Mouse (Mus musculus) forebrain, embryonic 13.5 days (tissue): Measurements from ENCODE around the gene Gm42715. TPM values are rescaled to one million over a fixed set of nuclear protein-coding genes. Genes with fewer than 3 reads are reported as not detected.
A peak's percentile ranks its signal among the peaks of the same experiment; 100 is the strongest.
"Not testable (repeated sequence)": the region's sequence is repeated elsewhere in the genome, so short reads cannot be mapped to it uniquely, and the experiment has no call there.

Experiments
- ATAC-seq: fragments of 200-750 bp; cut with Nextera tagmentation; 2 replicates; pipeline ENCODE4 v1.8.0; 2017
- H3K27ac ChIP-seq: fragments of 300-500 bp; sonication (generic); 2 replicates; pipeline ENCODE4 v1.5.1; 2015; ENCODE audit warnings: inconsistent platforms, mild to moderate bottlenecking, moderate library complexity
- H3K27me3 ChIP-seq: fragments of 300-500 bp; sonication (generic); 2 replicates; pipeline ENCODE4 v1.6.1; 2015; ENCODE audit warnings: mild to moderate bottlenecking, inconsistent platforms
- H3K36me3 ChIP-seq: fragments of 300-500 bp; sonication (generic); 2 replicates; pipeline ENCODE4 v1.6.1; 2015; ENCODE audit warnings: mild to moderate bottlenecking, inconsistent platforms; ENCODE audit not compliant: poor library complexity, severe bottlenecking
- H3K4me1 ChIP-seq: fragments of 300-500 bp; sonication (generic); 2 replicates; pipeline ENCODE4 v1.6.1; 2015; ENCODE audit warnings: inconsistent platforms
- H3K4me2 ChIP-seq: fragments of 300-500 bp; sonication (generic); 2 replicates; pipeline ENCODE4 v1.6.1; 2015; ENCODE audit warnings: inconsistent platforms, mild to moderate bottlenecking, moderate library complexity
- H3K4me3 ChIP-seq: fragments of 300-500 bp; sonication (generic); 2 replicates; pipeline ENCODE4 v1.5.1; 2015; ENCODE audit warnings: mild to moderate bottlenecking, inconsistent platforms
- H3K9ac ChIP-seq: fragments of 300-500 bp; sonication (generic); 2 replicates; pipeline ENCODE4 v1.6.1; 2015; ENCODE audit warnings: mild to moderate bottlenecking, inconsistent platforms
- H3K9me3 ChIP-seq: fragments of 300-500 bp; sonication (generic); replicated peaks from 2 replicates; pipeline ENCODE4 v1.6.1; 2016; ENCODE audit warnings: inconsistent platforms
- WGBS: fragments of 180-500 bp; shearing (Covaris S2); methylation state at CpG from one replicate; pipeline ENCODE4 v1.1.7; 2015; 5-methylcytosine and 5-hydroxymethylcytosine counted together
- polyA plus RNA-seq: library from polyadenylated mRNA; unstranded; fragments of >200 nt; fragmentation: Nextera tagmentation; extraction: Ambion mirVana; gene quantifications from 2 replicates; pipeline ENCODE4 v1.2.1, GENCODE M21; 2015

The Gm42715 gene
- polyA plus RNA-seq, 1 experiment from 2014 or later: 19.5 TPM

DNA sequence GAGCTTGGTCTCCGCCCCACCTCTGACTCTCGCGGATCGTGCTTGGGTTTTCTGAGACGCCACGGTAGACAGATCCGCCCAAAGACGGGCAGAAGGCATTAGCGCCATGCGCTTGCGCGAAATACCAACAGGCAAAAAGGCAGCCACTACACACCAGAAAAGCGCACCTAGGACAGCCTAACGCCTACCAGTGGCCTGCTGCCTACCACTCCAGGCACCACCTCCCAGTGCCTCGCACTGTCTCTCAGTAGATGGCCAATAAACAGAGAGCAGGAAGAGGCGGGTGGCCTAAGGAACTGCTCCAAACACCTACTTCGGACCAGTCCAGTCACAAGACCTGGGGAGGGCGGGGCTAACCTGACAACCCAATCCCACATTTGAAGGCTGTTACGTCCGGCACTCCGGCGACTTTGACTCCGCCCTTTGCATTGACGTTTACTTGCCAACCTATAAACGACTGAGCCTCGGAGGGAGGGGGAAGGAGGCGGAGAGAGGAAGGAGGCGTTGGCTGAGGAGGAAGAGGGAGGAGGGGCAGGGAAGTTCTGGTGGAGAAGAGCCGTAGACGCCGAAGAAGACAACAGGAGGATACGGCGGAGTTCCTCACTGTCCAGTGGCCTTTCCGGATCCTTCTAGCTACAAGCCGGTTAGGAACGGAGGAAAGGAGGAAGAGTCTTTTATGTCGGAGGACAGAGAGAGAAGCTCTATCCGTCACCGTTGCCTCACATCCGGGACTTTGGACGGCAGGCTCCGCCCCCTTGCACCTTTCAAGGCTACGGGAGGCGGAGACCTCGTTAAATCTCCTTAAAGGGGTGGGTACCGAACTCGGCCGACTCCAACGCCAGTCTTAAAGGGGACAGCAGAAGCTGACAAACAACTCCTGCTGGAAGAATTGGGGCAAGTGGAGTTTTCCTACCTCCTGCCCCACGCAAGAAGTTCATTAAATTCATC is 41.4 kb upstream of the Gm42715 start:
- Histone ChIP-seq H3K27ac (peak overlapping the region; percentile 93), H3K9me3 (no peaks in the 10 kb centered on the region), H3K4me3 (peak overlapping the region; percentile 99), H3K4me2 (peak overlapping the region; percentile 100), H3K36me3 (peaks cover 58% of the 10 kb centered on the region), H3K9ac (peak overlapping the region; percentile 97), H3K27me3 (no peaks in the 10 kb centered on the region), H3K4me1 (peaks cover 32% of the 10 kb centered on the region)
- peak; percentile 93 for ATAC-seq
- under 1% methylated on average over 50 of the region's 50 CpGs for WGBS

- peak within 1 kb of the TSS; percentile 93 for H3K27ac ChIP-seq
- H3K9me3 ChIP-seq: no peaks in the 10 kb centered on the region
- peaks cover 60% of the 10 kb centered on the region for H3K36me3 ChIP-seq
- H3K4me1 ChIP-seq: peaks cover 32% of the 10 kb centered on the region
- ATAC-seq: peak; percentile 75
- H3K9ac ChIP-seq: peak within 1 kb of the TSS; percentile 97
- H3K27me3 ChIP-seq: no peaks in the 10 kb centered on the region
- H3K4me3 ChIP-seq: peak within 1 kb of the TSS; percentile 99
- under 1% methylated on average over 49 of the region's 62 CpGs for WGBS
- H3K4me2 ChIP-seq: peak within 1 kb of the TSS; percentile 100
Measured at GRCm38 (mm10) chr7:127478635-127479317, 40.6 kb upstream of the Gm42715 start, which contains the start of gene Fbrs. Fbrs (plus strand) TSS chr7:127479199.

DNA sequence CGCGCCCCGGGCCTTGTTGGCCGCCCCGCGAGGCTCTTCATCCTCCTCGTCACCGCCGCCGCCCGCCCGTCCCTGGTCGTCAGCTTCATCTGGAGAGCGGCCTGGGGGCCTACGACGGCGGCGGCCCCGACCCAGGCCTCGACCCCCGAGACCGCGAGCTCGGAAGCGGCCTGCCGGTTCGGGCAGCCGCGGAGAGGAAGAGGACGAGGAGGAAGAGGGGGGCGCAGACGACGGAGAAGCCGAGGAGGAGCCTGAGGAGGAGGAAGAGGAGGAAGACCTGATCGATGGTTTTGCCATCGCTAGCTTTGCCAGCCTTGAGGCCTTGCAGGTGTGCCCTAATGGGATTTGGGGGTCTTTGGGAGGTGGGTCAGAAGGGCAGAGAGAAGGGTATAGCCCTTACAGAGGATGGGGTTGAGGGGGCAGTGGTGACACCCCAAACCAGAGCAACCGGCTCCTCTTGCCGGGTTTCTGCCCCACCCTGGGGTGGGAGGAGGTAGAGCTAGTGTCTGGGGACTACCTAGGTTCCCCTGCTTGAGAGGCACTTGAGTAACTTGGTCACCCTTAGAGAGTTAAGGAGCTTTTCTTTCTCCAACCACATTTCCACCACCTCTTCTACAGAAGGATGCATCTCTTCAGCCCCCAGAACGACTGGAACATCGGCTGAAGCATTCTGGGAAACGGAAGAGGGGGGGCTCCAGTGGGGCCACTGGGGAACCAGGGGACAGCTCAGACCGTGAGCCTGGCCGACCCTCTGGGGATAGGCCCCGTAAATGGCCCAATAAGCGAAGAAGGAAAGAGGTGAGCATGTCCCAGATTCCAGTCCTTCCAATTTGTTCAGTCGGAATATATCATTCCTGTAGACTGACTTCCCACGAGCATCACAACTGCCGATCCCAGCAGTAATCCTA is 39.8 kb upstream of the Gm42715 start:
- Histone ChIP-seq H3K4me1 (peaks cover 32% of the 10 kb centered on the region), H3K4me3 (peak overlapping the region; percentile 99), H3K36me3 (peaks cover 60% of the 10 kb centered on the region), H3K4me2 (peak overlapping the region; percentile 100), H3K27me3 (no peaks in the 10 kb centered on the region), H3K9ac (peak overlapping the region; percentile 97), H3K27ac (peak overlapping the region; percentile 93), H3K9me3 (no peaks in the 10 kb centered on the region)
- WGBS: 7% methylated on average over 35 of the region's 48 CpGs
- no peak for ATAC-seq

- WGBS: 71% methylated on average over 2 of the region's 2 CpGs
- H3K36me3 ChIP-seq: peaks cover 60% of the 10 kb centered on the region
- no peak overlapping the region for H3K27ac ChIP-seq
- no peaks in the 10 kb centered on the region for H3K9me3 ChIP-seq
- H3K4me2 ChIP-seq: peak overlapping the region; percentile 100
- H3K9ac ChIP-seq: peak overlapping the region; percentile 97
- H3K4me1 ChIP-seq: peaks cover 32% of the 10 kb centered on the region
- no peak for ATAC-seq
- H3K4me3 ChIP-seq: peak overlapping the region; percentile 99
- no peaks in the 10 kb centered on the region for H3K27me3 ChIP-seq
Measured at GRCm38 (mm10) chr7:127480321-127480720, 39.1 kb upstream of the Gm42715 start.

DNA sequence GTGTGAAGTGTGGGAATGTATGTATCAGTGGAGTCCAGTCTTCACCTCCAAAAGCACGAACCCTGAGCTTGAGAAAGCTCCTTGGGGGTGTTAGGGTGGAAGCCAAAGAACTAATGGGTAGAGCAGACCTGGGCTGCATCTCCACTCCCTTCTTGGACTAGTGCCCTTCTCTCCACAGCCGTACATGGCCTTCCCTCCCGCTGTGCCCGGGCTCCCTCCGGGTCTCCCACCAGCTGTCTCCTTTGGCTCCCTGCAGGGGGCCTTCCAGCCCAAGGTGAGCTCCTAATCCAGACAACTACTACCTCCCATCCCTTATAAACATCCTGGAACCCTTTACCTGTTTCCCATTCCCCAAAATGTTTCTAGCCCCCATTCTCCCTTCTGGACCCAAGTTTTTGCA is 34.0 kb upstream of the Gm42715 start:
- no peak for ATAC-seq
- WGBS: 78% methylated on average over 5 of the region's 5 CpGs
- H3K36me3 ChIP-seq: peaks cover 92% of the 10 kb centered on the region

GRCm38 (mm10) chr7:127488364-127488763 is 31.0 kb upstream of the Gm42715 start:
- H3K9me3 ChIP-seq, ATAC-seq, H3K4me2 ChIP-seq, H3K27ac ChIP-seq, H3K27me3 ChIP-seq, H3K9ac ChIP-seq, H3K4me1 ChIP-seq, H3K4me3 ChIP-seq: not testable (repeated sequence)
- H3K36me3 ChIP-seq: peaks cover 91% of the 10 kb centered on the region
- WGBS: 85% methylated on average over 4 of the region's 5 CpGs

More for the DNA sequence above, 34.0 kb upstream of the Gm42715 start:
- Histone ChIP-seq H3K27ac (no peak overlapping the region), H3K4me3 (no peak overlapping the region), H3K4me2 (no peak overlapping the region), H3K9me3 (no peaks in the 10 kb centered on the region), H3K27me3 (no peaks in the 10 kb centered on the region), H3K4me1 (peaks cover 7% of the 10 kb centered on the region), H3K9ac (no peak overlapping the region)

GRCm38 (mm10) chr7:127489982-127490381 is 29.4 kb upstream of the Gm42715 start:
- Histone ChIP-seq H3K4me3 (no peak overlapping the region), H3K9me3 (no peaks in the 10 kb centered on the region), H3K27me3 (no peaks in the 10 kb centered on the region), H3K36me3 (peaks cover 75% of the 10 kb centered on the region), H3K4me1 (no peaks in the 10 kb centered on the region), H3K9ac (no peak overlapping the region), H3K4me2 (no peak overlapping the region), H3K27ac (no peak overlapping the region)
- WGBS: 97% methylated on average over 7 of the region's 7 CpGs
- no peak for ATAC-seq

DNA sequence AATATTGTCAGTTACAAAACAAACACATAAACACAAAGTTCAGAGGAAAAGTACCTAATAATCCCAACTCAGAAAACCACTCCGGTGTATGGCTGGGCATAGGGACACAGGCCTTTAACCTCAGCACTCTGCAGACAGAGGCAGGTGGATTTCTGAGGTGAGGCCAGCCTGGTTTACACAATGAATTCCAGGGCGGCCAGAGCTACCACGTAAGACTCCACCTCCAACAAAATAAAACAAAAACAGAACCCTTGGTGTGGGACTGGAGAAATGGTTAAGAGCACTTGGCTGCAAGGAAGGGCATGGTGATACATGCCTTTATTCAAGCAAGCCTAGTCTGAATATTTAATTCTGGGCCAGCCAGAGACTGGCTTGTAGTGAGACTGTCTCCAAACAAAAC is 27.5 kb upstream of the Gm42715 start:
- H3K36me3 ChIP-seq: peaks cover 56% of the 10 kb centered on the region
- H3K27ac ChIP-seq: no peak overlapping the region
- no peaks in the 10 kb centered on the region for H3K9me3 ChIP-seq
- no peaks in the 10 kb centered on the region for H3K4me1 ChIP-seq
- WGBS: 91% methylated on average over 3 of the region's 3 CpGs
- no peaks in the 10 kb centered on the region for H3K27me3 ChIP-seq
- ATAC-seq: no peak
- H3K4me2 ChIP-seq: no peak overlapping the region
- H3K4me3 ChIP-seq: no peak overlapping the region
- H3K9ac ChIP-seq: no peak overlapping the region

DNA sequence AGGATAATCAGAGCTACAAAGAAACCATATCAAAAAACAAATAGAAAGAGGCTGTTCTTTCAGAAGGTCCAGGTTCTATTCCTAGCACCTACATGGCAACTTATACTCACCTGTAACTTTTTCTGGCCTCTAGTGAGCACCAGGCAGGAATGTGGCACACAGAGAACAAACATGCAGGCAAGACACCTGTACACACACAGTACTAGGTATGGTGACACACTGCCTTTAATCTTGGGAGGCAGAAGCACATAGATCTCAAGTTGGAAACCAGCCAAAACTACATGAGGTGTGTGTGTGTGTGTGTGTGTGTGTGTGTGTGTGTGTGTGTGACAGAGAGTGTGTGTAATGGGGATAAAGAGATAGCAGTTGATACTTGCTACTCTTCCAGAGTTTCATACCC is 24.7 kb upstream of the Gm42715 start:
- H3K4me2 ChIP-seq: no peak overlapping the region

DNA sequence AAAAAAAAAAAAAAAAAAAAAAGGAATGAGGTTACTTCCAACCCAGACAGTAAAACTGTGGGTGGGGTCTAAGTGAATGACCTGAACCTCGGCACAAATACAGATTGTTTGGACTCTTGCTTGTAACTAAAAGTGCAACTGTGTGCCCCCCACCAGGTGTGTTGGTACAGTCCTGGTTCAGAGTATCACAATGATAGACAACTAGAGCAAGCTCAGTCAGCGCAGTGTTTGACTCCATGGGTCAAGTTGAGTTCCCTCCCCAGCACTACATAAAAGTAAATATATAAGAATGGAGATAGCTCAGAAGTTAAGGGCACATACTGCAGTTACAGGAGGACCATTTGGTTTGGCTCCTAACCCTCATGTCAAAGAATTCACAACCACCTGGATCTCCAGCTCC is 22.0 kb upstream of the Gm42715 start:
- Histone ChIP-seq H3K4me2 (no peak overlapping the region), H3K27ac (no peak overlapping the region), H3K4me1 (no peaks in the 10 kb centered on the region), H3K9ac (no peak overlapping the region), H3K4me3 (no peak overlapping the region), H3K36me3 (peaks cover 4% of the 10 kb centered on the region), H3K9me3 (no peaks in the 10 kb centered on the region), H3K27me3 (no peaks in the 10 kb centered on the region)
- 88% methylated on average over 2 of the region's 2 CpGs for WGBS
- no peak for ATAC-seq

More for the DNA sequence above, 24.7 kb upstream of the Gm42715 start:
- Histone ChIP-seq H3K4me1 (no peaks in the 10 kb centered on the region), H3K4me3 (no peak overlapping the region), H3K27ac (no peak overlapping the region), H3K9ac (no peak overlapping the region), H3K36me3 (peaks cover 31% of the 10 kb centered on the region), H3K9me3 (no peaks in the 10 kb centered on the region), H3K27me3 (no peaks in the 10 kb centered on the region)
- no peak for ATAC-seq

GRCm38 (mm10) chr7:127498407-127498806 is 21.0 kb upstream of the Gm42715 start:
- Histone ChIP-seq H3K4me3 (no peak overlapping the region), H3K9me3 (no peaks in the 10 kb centered on the region), H3K9ac (no peak overlapping the region), H3K36me3 (no peaks in the 10 kb centered on the region), H3K4me1 (no peaks in the 10 kb centered on the region), H3K27ac (no peak overlapping the region), H3K27me3 (no peaks in the 10 kb centered on the region), H3K4me2 (no peak overlapping the region)
- 53% methylated on average over 3 of the region's 3 CpGs for WGBS
- ATAC-seq: no peak
